Mouse (Mus musculus) Muller cell, postnatal 12 days (primary cell): ENCODE results near the gene Serinc4.
A peak's percentile ranks its signal among the peaks of the same experiment; 100 is the strongest.
"Not testable (repeated sequence)": the region's sequence is repeated elsewhere in the genome, so short reads cannot be mapped to it uniquely, and the experiment has no call there.

ENCODE experiments used
- DNase-seq: peaks from one replicate; pipeline ENCODE4 v3.0.0-alpha.2; 2015; ENCODE audit errors: inconsistent ontology term

The Serinc4 gene

DNA sequence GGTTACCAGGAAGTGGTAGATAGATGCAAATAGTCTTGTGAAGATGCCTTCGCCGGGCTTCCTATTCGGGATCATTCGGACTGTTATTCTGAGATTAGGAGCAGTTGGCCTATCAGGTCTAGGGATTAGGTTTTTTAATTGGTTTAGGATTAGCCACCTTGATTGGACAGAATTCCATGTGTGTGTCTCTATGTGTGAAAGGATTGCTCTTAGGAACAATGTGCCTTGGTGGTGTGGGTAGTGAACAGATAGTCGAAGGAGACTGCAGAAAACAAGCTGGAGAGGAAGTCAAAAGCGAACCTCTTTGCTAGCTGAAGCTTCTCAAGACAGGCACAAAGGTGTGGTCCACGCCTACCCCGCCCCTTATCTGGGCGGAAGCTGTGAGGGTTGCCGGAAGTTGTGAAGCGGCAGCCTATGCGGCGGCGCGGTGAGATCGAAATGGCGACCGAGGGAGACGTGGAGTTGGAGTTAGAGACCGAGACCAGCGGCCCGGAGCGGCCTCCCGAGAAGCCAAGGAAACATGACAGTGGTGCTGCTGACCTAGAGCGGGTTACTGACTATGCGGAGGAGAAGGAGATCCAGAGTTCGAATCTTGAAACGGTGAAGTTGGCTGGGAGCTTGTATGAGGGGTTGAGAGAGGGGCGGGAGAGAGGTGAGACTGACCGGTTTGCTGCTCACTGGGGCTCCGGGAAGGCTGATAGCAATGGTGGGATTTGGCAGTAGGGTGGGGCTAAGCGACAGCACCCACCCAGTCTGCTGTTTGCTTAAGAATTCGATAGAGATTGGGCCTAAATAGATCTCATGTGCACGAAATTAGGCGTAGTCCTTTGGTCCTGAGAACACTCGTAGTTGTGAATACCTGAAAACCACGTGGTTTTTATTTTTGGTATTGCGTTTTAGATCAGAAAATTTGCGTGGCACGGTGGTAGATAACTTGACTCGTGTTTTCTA is at the start of gene Serinc4:
Serinc4 (minus strand) TSS at position 90 of the 951 bp plus-strand sequence.
- DNase-seq = peak; percentile 83

DNA sequence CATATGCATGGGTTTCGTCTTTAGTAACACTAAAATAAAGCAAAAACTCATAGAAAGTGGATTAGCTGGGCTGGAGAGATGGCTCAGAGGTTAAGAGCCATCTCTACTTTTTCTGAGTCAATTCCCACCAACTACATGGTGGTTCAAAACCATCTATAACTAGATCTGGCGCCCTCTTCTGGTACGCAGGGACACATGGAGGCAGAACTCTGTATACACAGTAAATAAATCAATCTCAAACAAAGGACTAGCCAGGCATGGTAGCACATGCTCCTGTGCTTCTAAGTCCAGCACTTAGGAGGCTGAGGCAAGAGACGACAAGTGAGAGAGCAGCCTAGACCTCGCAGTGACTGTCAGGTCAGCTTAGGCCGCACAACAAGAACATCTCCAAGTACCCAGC is 45.0 kb upstream of the Serinc4 start:
- not testable (repeated sequence) for DNase-seq

DNA sequence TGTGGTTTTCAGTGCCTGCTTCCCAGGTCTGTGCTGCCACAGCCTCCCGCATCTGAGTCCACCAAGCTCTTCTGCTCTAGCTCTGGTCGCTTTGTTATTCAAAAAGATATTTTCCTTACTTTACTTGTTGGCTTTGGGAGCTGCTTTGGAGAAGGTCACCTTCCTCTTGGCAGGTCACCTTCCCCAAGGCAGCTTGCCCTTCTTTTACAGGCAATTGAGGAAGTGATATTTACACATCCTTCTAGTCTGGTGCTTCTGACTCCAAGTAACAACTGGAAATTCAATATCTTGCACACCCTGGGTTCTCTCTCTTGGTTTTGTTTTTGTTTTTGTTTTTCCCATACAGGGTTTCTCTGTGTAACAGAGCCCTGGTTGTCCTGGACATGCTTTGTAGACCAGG is 27.8 kb upstream of the Serinc4 start:
- not testable (repeated sequence) for DNase-seq

DNA sequence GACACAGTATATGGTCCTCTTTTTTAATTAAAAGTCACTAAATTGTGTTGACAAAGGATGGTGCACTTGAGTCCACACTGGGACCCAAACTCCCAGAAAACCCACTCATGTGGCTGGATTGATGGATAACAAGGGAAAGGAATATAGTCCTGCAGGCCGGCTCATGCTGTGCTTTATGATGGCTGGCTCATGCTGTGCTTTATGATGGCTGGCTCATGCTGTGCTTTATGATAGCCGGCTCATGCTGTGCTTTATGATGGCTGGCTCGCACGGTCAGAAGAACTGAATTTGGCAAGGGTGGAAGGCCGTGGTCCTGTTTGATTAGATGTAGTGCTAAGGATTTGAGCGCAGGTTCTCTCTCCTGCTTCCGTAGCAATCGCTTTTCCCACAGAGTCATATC is 27.0 kb upstream of the Serinc4 start:
- no peak for DNase-seq

DNA sequence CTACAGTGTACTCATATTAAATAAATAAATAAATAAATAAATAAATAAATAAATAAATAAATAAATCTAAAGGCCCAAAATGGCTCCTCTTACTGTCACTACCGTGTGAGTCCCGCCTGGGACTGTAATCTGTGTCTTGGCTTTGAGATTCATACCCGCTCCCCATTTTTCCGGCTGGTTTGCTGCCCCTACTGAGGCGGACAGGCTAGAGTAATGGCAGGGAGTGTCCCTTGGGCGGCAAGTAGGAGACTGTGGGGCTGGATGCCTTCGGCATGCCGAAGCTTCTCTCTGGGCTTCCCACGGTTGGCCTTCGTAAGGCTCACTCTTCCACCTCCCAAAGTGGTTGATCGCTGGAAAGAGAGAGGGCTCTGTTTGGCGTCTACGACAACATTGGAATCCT is 24.3 kb upstream of the Serinc4 start:
- not testable (repeated sequence) for DNase-seq

DNA sequence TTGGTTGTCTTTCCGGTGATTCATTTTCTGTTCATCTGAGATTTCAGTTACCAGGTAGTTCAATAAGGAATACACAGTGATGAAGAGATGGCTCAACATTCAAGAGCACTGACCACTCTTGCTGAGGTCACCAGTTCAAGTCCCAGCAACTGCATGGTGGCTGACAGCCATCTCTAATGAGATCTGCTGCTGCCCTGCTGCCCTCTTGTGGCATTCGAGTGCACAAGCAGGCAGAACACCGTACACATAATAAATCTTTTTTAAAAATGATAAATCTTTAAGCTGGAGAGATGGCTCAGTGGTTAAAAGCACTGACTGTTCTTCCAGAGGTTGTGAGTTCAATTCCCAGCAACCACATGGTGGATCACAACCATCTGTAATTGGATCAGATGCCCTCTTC is 23.9 kb upstream of the Serinc4 start:
- no peak for DNase-seq

DNA sequence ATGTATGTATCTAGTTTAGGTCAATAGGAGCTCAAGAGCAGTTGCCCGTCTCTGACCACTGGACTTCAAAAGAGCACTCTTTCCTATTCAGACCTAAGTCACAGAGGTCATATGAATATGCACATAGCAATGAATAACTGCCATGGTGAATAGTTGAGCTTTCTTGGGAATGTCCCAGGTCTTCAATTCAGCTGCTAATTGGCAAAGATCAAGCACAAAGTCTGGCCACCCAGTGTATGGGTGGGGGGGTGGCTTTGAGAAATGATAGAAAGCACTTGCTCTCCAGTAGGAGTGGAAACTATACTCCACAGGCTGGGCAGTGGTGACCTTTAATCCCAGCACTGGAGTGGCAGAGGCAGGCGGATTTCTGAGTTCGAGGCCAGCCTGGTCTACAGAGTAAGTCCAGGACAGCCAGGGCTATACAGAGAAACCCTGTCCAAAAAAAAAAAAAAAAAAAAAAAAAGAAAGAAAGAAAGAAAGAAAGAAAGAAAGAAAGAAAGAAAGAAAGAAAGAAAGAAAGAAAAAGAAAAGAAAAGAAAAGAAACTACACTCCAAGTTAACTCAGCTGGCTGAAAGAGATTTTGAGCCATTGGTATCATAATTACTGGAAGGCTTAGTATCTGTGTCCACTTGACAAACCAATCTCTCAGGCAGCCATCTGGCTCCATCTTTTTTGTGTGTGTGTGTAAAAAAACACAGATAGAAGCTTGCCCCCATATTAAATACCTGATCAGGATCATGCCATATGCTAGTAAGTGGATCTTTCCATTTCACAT is 21.1 kb upstream of the Serinc4 start:
- DNase-seq = no peak

DNA sequence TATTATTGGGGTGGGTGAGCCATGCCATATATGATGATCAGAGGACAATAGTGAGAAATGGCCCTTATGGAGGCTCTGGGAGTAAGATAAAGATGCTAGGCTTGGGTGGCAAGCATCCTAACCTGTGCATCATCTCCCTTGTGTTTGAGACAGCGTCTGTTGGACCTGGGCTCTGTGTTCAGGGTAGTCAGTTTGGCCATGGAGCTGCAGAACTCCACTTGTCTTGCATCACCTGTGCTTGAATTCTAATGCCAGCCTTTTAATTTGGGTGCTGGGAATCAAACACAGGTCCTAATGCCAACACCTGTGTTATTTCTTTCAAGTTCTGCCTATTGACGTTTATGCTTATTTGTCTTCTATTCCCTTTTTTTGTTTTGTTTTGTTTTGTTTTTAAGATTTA is 18.7 kb upstream of the Serinc4 start:
- not testable (repeated sequence) for DNase-seq

DNA sequence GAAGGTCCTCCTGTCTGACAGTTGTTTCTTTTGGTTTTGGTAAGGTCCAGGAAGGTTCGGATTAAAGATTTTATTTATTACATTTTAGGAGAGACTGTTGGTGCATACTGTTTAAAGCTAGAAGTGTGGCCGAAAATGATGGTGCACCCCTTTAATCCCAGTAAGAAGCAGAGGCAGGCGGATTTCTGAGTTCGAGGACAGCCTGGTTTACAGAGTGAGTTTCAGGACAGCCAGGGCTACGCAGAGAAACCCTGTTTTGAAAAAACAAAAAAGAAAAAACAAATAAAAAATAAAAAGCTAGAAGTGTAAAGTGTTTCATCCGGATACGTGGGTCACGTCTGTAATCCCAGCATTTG is 17.6 kb upstream of the Serinc4 start:
- no peak for DNase-seq

DNA sequence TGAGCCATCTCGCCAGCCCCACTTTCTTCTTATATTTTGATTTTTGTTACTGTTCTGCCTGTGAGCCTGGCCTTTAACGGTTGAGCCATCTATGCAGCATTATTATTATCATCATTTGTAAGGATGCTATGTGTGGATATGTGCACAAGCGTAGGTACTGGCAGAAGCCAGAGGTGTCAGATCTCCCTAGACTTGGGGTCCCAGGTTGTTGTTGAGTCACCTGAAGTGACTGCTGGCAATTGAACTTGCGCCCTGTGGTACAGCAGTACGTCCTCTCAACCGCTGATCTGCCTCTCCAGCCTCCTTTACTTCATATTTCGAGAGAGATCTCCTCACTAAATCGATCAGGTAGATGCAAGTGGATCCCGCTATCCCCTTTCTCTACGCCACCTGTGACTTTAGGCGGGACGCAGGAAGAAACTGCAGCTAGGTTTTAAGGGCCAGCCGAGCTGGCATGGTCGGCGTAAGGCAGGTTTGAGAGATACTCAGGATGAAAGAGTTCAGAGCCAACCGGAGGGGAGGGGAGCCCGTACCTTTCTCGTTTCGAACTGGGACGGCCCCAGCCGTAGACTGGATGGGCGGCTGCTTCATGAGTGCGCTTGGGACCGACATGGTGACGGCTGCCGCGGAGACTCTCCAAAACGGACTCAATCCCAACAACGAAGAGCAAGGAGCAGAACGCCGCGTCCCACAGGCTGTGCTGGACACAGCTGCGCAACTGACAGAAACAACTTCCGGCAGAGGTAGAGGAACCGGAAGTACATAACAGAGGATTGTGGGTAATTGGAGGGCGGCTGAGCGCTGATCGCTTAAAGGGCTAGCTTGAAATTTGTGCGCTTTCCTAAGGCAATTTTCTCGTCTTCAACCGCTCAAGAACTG is 17.0 kb upstream of the Serinc4 start, which contains the start of gene Mfap1b:
Mfap1b (minus strand) TSS at position 767 of the 879 bp plus-strand sequence.
- DNase-seq = peak; percentile 67

DNA sequence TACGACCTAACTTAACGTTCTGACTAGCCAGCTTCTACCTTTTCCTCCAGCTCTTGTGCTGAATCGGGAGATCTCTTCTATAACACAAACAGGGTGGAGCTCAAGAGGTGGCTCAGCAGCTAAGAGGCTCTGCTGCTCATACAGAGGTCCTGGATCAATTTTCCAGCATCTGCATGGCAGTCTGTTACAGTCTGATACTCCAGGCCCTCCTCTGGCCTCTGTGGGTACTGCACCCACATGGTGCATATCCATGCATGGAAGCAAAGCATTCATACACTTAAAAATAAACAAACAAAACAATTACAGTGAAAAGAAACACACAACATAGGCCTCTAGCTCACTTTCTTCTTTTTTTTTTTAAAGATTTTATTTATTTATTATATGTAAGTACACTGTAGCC is 16.2 kb upstream of the Serinc4 start:
- not testable (repeated sequence) for DNase-seq

DNA sequence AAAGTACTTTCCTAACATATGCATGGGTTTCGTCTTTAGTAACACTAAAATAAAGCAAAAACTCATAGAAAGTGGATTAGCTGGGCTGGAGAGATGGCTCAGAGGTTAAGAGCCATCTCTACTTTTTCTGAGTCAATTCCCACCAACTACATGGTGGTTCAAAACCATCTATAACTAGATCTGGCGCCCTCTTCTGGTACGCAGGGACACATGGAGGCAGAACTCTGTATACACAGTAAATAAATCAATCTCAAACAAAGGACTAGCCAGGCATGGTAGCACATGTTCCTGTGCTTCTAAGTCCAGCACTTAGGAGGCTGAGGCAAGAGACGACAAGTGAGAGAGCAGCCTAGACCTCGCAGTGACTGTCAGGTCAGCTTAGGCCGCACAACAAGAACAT is 12.4 kb upstream of the Serinc4 start:
- DNase-seq = not testable (repeated sequence)

DNA sequence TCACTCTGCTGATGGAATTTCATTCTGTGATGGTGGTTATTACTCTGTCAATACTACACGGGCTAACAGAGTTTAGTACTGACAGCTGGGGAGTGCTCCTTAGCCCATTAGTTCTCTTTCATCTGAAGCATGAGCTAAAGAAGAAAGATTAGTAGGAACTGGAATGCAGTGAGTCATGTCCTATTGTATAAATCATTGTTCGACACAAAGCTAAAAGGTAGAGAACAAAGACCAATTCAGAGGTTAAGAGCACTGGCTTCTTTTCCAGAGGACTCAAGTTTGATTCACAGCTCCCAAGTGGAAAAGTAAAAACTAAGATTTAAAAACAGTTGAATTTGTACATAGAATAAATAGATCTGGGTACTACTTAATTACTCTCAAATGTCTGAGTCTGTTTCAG is 3.5 kb upstream of the Serinc4 start:
- DNase-seq = peak; percentile 57

DNA sequence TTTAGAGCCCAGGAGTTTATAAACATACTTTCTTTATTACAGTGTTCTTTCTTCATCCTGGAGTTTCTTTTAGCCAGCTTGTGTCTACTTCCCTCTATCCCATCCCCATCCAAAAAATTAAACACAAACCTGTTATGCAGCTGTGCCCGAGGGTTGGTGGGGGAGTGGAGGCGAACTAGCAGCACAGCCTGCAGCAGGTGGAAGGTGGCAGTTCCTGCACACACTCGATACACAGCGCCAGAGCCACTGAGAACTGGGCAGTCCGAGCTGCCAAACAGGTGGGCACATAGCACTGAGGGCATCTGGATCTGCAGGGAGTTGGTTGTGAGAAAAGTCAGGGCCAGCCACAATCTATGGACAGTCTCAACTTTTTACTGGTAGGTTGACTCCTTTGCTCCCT is 1.0 kb downstream of the Serinc4 start:
- no peak for DNase-seq

DNA sequence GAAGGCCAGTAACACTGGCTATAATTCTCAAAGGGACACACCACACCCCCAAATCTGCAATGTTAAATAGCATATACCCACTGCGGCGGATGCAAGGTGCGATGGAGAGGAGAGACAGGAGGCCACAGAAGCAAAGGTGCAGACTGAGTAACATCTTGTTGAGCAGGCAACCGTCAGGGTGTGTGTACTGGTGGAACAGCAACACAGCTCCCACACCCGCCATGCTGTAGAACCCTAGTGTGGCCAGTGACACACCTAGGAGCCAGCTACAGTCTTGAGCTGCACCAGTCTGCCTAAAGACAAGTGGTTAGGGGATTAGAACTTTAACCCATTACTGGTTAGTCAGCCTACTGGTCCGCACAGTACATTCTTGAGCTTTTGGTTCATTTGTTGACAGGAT is 2.7 kb downstream of the Serinc4 start:
- DNase-seq = no peak

DNA sequence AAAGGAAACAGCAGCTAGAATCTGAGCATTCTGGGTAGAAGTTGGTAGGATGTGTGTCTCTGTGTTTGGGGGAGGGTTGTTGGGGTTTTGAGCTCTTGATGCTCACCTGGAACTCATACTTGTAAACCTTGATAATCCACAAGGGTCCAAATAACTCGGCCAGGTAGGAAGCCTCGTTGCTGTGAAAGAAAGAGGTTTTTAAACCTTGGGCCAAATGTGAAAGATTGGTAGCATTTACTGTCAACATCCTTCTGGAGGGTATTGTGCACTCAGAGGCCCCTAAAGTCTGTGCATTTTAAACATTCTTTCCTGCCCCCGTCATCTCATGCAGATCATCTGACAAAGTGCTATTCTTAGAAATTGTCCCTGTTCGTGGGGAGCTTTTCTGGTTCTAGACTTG is 3.6 kb downstream of the Serinc4 start, which contains the start of gene Hypk:
Hypk (plus strand) TSS at position 301 of the 400 bp plus-strand sequence.
- DNase-seq = no peak

DNA sequence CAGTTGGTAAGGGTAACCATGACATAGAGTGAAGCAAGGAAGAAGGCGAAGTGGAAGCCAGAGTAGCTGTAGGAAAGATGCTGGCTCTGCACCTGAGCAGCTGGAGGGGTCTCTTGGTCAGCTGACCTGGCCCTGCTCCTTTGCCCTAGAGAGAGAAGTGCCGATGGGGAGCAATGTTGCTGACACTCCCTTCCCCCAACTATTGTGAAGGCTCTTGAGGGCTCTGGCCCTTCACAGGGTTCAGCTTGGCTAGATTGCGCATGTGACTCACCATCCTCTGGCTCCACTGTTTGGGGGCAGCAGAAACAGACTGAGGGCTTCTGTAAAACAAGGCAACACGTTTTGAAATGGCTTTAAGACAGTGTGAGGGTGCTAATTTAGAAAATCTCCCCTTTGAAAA is 4.2 kb downstream of the Serinc4 start:
- no peak for DNase-seq

DNA sequence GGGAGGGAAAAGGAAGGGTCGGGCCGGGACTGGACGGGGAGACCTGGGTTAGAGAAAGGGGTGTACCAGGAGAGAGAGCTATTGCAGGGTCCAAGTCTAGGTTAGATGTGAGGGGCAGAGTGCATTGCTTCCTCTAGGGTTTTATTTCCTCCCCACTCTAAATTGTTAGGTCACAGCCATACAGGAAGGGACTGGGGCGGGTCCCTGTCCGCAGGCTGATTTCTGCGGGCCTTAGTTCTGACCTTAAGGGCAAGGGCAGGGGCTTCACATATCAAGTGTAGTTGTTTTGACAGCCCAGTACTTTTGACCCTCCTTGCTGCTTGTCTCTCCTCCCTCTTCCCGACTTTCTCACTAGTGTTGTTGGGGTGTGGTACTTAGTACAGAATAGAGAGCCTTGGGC is 6.5 kb downstream of the Serinc4 start:
- DNase-seq = peak; percentile 31

DNA sequence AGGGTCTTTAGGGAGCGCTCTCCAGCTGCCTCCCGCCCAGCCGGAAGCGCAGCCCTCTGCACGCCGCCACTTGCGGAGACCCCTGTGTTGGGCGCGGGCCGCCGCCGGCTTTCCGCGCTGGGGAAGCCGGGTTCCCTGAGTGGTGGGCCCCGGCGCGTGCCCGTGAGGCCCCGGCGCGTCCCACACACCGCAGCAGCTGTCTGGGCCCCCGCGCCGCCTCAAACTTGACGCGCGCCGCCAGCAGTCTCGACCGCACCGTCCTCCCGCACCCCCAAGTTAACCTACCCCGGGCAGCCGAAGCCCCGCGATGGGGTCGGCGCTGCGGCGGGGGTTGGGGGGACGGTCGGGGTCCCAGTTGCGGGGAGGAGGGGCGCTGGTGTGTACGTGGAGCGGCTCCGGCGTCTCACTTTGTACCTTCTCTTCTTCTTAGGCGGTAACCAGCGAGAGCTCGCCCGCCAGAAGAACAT is 7.0 kb downstream of the Serinc4 start:
- no peak for DNase-seq

DNA sequence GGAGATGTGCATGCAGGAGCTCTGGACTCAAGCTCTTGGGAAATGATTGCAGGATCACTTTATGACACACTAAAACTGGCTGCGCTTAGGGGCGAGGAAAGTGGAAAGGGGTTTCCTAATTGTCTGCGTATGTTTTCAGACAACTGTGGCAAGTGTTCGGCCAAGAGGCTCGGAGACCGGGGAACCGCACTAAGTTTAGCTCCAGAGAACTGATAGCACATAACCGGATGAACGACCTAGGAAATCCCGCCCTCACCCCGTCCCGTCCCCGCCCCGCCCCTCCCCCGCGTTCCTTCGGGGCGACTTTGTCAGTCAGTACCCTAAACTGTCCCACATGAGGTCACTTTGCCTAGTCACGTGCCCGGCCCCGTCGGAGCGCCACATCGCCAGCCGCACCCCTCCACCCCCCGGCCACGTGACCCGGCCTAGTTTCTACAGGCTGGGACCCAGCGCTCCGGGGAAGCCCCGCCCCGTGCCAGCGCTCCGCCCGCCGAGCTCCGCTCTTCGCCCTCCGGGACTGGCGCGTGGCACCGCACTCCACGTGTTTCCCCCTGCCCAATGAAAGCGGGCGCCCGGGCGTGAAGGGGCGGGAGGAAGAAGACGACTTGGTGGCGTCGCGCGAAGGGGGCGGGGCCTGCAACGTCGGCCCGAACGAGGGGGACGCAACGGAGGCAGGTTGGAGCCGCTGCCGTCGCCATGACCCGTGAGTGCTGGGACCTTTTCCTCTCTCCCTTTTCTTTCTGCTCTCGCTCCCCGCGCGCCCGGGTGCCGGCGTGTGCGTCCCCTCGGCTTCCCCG is 7.6 kb downstream of the Serinc4 start, which contains the start of gene Serf2:
Serf2 (plus strand) TSS at position 457 of the 797 bp plus-strand sequence.
- peak; percentile 100 for DNase-seq

DNA sequence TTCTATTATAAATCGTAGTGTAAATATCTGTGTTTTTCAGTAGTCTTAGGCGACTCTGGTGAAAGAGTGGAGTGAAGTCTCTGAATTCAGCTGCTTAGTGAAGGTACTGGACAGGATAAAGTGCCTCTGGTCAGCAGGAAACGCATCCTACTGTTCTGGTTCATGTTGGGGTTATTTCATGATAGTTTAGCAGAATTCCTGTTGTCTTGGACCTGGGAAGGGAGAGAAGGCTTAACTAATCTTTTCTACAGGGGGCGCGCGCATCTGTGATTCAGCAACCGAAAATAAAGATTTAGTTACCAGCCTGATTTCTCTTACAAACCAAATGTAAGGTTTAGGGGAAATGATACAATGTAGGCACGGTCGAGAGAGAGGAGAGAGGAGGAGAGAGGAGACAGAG is 8.4 kb downstream of the Serinc4 start:
- DNase-seq = peak; percentile 68
